Mouse (Mus musculus) MEL (cell line): ENCODE measurements at regions not wholly inside any gene's neighbourhood (a gene's known extent, or its start where the extent isn't known, plus 50 kb on each side); places are given as distances from the start of the nearest gene placed in this dataset.

Experiments used
- DNase-seq: peaks from one replicate; pipeline ENCODE4 v3.0.0; 2011; ENCODE audit warnings: low read depth, low spot score
- H3K27ac ChIP-seq: 2 replicates; pipeline ENCODE4 v1.5.1; 2012; ENCODE audit warnings: low read depth, mild to moderate bottlenecking, control low read depth, low read length, moderate library complexity; ENCODE audit not compliant: control insufficient read depth
- H3K27me3 ChIP-seq, 2 experiments: fragments of 150-350 bp in 1 of 2; sonication (generic) in 1 of 2; 2 replicates each; pipeline ENCODE4 v1.6.1; 2012; ENCODE audit warnings: low read length in 2 of 2, mild to moderate bottlenecking in 2 of 2, improper control_type of control experiment in 1 of 2, moderate library complexity in 1 of 2; ENCODE audit not compliant: insufficient read depth in 2 of 2, control insufficient read depth in 1 of 2
- H3K36me3 ChIP-seq, 2 experiments: 2 replicates each; pipeline ENCODE4 v1.6.1; 2012 to 2014; ENCODE audit warnings: low read length in 2 of 2, improper control_type of control experiment in 1 of 2, inconsistent platforms in 1 of 2, mild to moderate bottlenecking in 1 of 2; ENCODE audit not compliant: insufficient read depth in 2 of 2, control insufficient read depth in 1 of 2
- H3K4me1 ChIP-seq, 2 experiments: fragments of 150-350 bp in 1 of 2; sonication (generic) in 1 of 2; 2 replicates each; pipeline ENCODE4 v1.6.1; 2012; ENCODE audit warnings: low read length in 2 of 2, improper control_type of control experiment in 1 of 2, mild to moderate bottlenecking in 1 of 2; ENCODE audit not compliant: insufficient read depth in 2 of 2, control insufficient read depth in 1 of 2
- H3K4me3 ChIP-seq, 2 experiments: fragments of 150-350 bp in 1 of 2; sonication (generic) in 1 of 2; 2 replicates each; pipeline ENCODE4 v1.5.1; 2012; ENCODE audit warnings: low read depth in 2 of 2, low read length in 2 of 2, mild to moderate bottlenecking in 2 of 2, moderate library complexity in 2 of 2, control low read depth in 1 of 2, improper control_type of control experiment in 1 of 2; ENCODE audit not compliant: control insufficient read depth in 1 of 2, insufficient read depth in 1 of 2
- H3K79me2 ChIP-seq: 2 replicates; pipeline ENCODE4 v1.6.1; 2012; ENCODE audit warnings: mild to moderate bottlenecking, low read length, moderate library complexity; ENCODE audit not compliant: control insufficient read depth, poor library complexity, insufficient read depth
- H3K9ac ChIP-seq: 2 replicates; pipeline ENCODE4 v1.6.1; 2012; ENCODE audit warnings: low read depth, mild to moderate bottlenecking, control low read depth, low read length, moderate library complexity; ENCODE audit not compliant: control insufficient read depth, poor library complexity, severe bottlenecking
- H3K9me3 ChIP-seq: fragments of 150-350 bp; sonication (generic); replicated peaks from 2 replicates; pipeline ENCODE4 v1.6.1; 2012; ENCODE audit warnings: mild to moderate bottlenecking, low read length, improper control_type of control experiment, moderate library complexity; ENCODE audit not compliant: insufficient read depth
- ELF1 ChIP-seq: IDR thresholded peaks from 2 replicates; pipeline ENCODE4 v1.6.1; 2014; ENCODE audit warnings: low read depth, mild to moderate bottlenecking, inconsistent platforms, low read length, improper control_type of control experiment, moderate library complexity
- EP300 ChIP-seq, 2 experiments: IDR thresholded peaks; 2 replicates each; pipeline ENCODE4 v1.6.1; 2011; ENCODE audit warnings: improper control_type of control experiment in 2 of 2, low read length in 2 of 2, low read depth in 1 of 2, mild to moderate bottlenecking in 1 of 2
- GABPA ChIP-seq: IDR thresholded peaks from 2 replicates; pipeline ENCODE4 v1.6.1; 2012; ENCODE audit warnings: low read depth, mild to moderate bottlenecking, inconsistent platforms, low read length, improper control_type of control experiment, moderate library complexity
- HCFC1 ChIP-seq: IDR thresholded peaks from 2 replicates; pipeline ENCODE4 v1.6.1; 2012; ENCODE audit warnings: low read depth, mild to moderate bottlenecking, inconsistent platforms, low read length, improper control_type of control experiment, moderate library complexity
- MAX ChIP-seq: IDR thresholded peaks from 2 replicates; pipeline ENCODE4 v1.6.1; 2011; ENCODE audit warnings: low read length, improper control_type of control experiment
- MXI1 ChIP-seq: IDR thresholded peaks from 2 replicates; pipeline ENCODE4 v1.6.1; 2011; ENCODE audit warnings: mild to moderate bottlenecking, low read depth, low read length, improper control_type of control experiment
- MYC ChIP-seq: IDR thresholded peaks from 2 replicates; pipeline ENCODE4 v1.6.1; 2011; ENCODE audit warnings: low read depth, mild to moderate bottlenecking, low read length, improper control_type of control experiment, moderate library complexity
- NELFE ChIP-seq: IDR thresholded peaks from 2 replicates; pipeline ENCODE4 v1.6.1; 2011; ENCODE audit warnings: low read depth, low read length, improper control_type of control experiment
- NRF1 ChIP-seq: IDR thresholded peaks from 2 replicates; pipeline ENCODE4 v1.6.1; 2014; ENCODE audit warnings: low read depth, mild to moderate bottlenecking, inconsistent platforms, low read length, improper control_type of control experiment, moderate library complexity; ENCODE audit not compliant: poor library complexity, insufficient read depth, severe bottlenecking
- POLR2A ChIP-seq, 2 experiments: IDR thresholded peaks; 2 replicates each; pipeline ENCODE4 v1.6.1; 2011 to 2012; ENCODE audit warnings: low read length in 2 of 2, mild to moderate bottlenecking in 2 of 2, control low read depth in 1 of 2, improper control_type of control experiment in 1 of 2, low read depth in 1 of 2, moderate library complexity in 1 of 2; ENCODE audit not compliant: control insufficient read depth in 1 of 2, insufficient read depth in 1 of 2, poor library complexity in 1 of 2
- POLR2AphosphoS2 ChIP-seq: IDR thresholded peaks from 2 replicates; pipeline ENCODE4 v1.6.1; 2011; ENCODE audit warnings: low read length, improper control_type of control experiment
- POLR2AphosphoS5 ChIP-seq: IDR thresholded peaks from 2 replicates; pipeline ENCODE4 v1.6.1; 2012; ENCODE audit warnings: low read depth, borderline replicate concordance, mild to moderate bottlenecking, inconsistent platforms, low read length, moderate library complexity, mixed read lengths
- SMC3 ChIP-seq: IDR thresholded peaks from 2 replicates; pipeline ENCODE4 v1.6.1; 2011; ENCODE audit warnings: low read depth, low read length, improper control_type of control experiment
- TCF12 ChIP-seq: IDR thresholded peaks from 2 replicates; pipeline ENCODE4 v1.6.1; 2014; ENCODE audit warnings: low read depth, mild to moderate bottlenecking, inconsistent platforms, low read length, improper control_type of control experiment, moderate library complexity
- UBTF ChIP-seq: IDR thresholded peaks from 2 replicates; pipeline ENCODE4 v1.6.1; 2012; ENCODE audit warnings: low read depth, mild to moderate bottlenecking, inconsistent platforms, low read length, improper control_type of control experiment, moderate library complexity, borderline replicate concordance; ENCODE audit not compliant: insufficient read depth
- USF2 ChIP-seq, 2 experiments: IDR thresholded peaks; 2 replicates each; pipeline ENCODE4 v1.6.1; 2011 to 2012; ENCODE audit warnings: improper control_type of control experiment in 2 of 2, low read length in 2 of 2, borderline replicate concordance in 1 of 2, inconsistent platforms in 1 of 2, low read depth in 1 of 2, mild to moderate bottlenecking in 1 of 2; ENCODE audit not compliant: insufficient read depth in 1 of 2
- ZKSCAN1 ChIP-seq: IDR thresholded peaks from 2 replicates; pipeline ENCODE4 v1.6.1; 2012; ENCODE audit warnings: low read depth, mild to moderate bottlenecking, inconsistent platforms, low read length, improper control_type of control experiment, moderate library complexity
- ZMIZ1 ChIP-seq: IDR thresholded peaks from 2 replicates; pipeline ENCODE4 v1.6.1; 2012; ENCODE audit warnings: low read depth, mild to moderate bottlenecking, inconsistent platforms, low read length, improper control_type of control experiment, moderate library complexity

GRCm38 (mm10) chr1:108182168-108182539 lies 592.3 kb downstream of the Serpinb8 start:
- Histone ChIP-seq H3K27me3 (no peaks in the 10 kb centered on the region), H3K27ac (no peak overlapping the region), H3K9ac (no peak overlapping the region), H3K4me3 (no peak overlapping the region), H3K36me3 (no peaks in the 10 kb centered on the region), H3K4me1 (no peaks in the 10 kb centered on the region), H3K79me2 (no peaks in the 10 kb centered on the region), H3K9me3 (no peaks in the 10 kb centered on the region)
- TF ChIP-seq MXI1 (no peak), POLR2AphosphoS5 (no peak), USF2 (IDR thresholded peaks at IDR 0.05; ENCODE audit: borderline replicate concordance in 1 of 2, insufficient read depth in 1 of 2, low read depth in 1 of 2, low read length in 2 of 2) (no peak), NRF1 (no peak), MYC (no peak), ZKSCAN1 (no peak), ELF1 (no peak), ZMIZ1 (no peak), SMC3 (no peak), GABPA (no peak), TCF12 (no peak), POLR2A (IDR thresholded peaks at IDR 0.05; ENCODE audit: control insufficient read depth in 1 of 2, insufficient read depth in 1 of 2, low read depth in 1 of 2, low read length in 2 of 2, poor library complexity in 1 of 2) (no peak), EP300 (IDR thresholded peaks at IDR 0.05; ENCODE audit: low read depth in 1 of 2, low read length in 2 of 2) (no peak), HCFC1 (no peak)
- DNase-seq, result no peak

DNA sequence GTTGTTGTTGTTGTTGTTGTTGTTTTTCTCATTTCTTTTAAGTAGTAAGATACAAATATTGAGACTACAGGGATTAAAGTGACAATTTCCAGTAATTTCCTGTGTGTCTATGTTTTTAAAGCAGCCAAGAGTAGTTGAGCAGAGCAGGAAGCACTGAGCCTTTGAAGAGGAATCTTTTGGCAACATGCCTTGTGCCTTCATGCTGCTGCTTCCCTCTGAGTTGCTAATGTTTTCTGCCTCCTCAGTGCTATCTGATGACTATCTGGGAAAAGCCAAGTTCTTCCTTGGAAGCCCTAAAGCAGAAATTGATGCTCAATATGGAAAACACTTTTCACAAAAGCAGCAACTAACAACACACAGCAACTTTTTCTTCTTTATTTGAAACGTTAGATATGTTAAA lies 634.2 kb downstream of the Serpinb8 start:
- no peaks in the 10 kb centered on the region for H3K79me2 ChIP-seq
- H3K4me1 ChIP-seq, result no peaks in the 10 kb centered on the region
- H3K36me3 ChIP-seq, result no peaks in the 10 kb centered on the region
- no peaks in the 10 kb centered on the region for H3K27me3 ChIP-seq
- no peak overlapping the region for H3K9ac ChIP-seq
- no peak overlapping the region for H3K4me3 ChIP-seq
- TF ChIP-seq NELFE (no peak), POLR2AphosphoS2 (no peak), POLR2A (IDR thresholded peaks at IDR 0.05; ENCODE audit: control insufficient read depth in 1 of 2, insufficient read depth in 1 of 2, low read depth in 1 of 2, low read length in 2 of 2, poor library complexity in 1 of 2) (no peak), SMC3 (no peak), MAX (no peak), MYC (no peak), ELF1 (no peak), UBTF (no peak)
- H3K9me3 ChIP-seq, result no peaks in the 10 kb centered on the region
- DNase-seq, result no peak
- no peak overlapping the region for H3K27ac ChIP-seq
